Mouse (Mus musculus) small intestine, adult 2 months (tissue): ENCODE data around the gene Tmem206.

ENCODE experiments used
- CTCF ChIP-seq: fragments of 200-500 bp; IDR thresholded peaks from 2 replicates; pipeline ENCODE4 v1.5.1; 2012; ENCODE audit warnings: low read depth, mild to moderate bottlenecking, control low read depth, inconsistent platforms, low read length, moderate library complexity, mixed read lengths; ENCODE audit not compliant: insufficient replicate concordance, insufficient read length; ENCODE audit errors: extremely low read depth
- POLR2A ChIP-seq: fragments of 200-500 bp; IDR thresholded peaks from 2 replicates; pipeline ENCODE4 v1.6.1; 2012; ENCODE audit warnings: low read depth, mild to moderate bottlenecking, control low read depth, inconsistent platforms, low read length, moderate library complexity

GRCm38 (mm10) chr1:191284502-191284901, 41.2 kb upstream of the Tmem206 start:
- no peak for TF ChIP-seq POLR2A
- no peak for TF ChIP-seq CTCF
